Mouse (Mus musculus): ENCODE data around the gene Olfr1382. TPM values are rescaled to one million over a fixed set of nuclear protein-coding genes. Genes with fewer than 3 reads are reported as not detected.

The Olfr1382 gene
- not detected for polyA plus RNA-seq (2015; fragmentation: Illumina TruSeq; extraction: RNeasy Lipid Tissue Mini Kit (QIAGEN cat#74804); ENCODE audit: low read depth, low replicate concordance)

DNA sequence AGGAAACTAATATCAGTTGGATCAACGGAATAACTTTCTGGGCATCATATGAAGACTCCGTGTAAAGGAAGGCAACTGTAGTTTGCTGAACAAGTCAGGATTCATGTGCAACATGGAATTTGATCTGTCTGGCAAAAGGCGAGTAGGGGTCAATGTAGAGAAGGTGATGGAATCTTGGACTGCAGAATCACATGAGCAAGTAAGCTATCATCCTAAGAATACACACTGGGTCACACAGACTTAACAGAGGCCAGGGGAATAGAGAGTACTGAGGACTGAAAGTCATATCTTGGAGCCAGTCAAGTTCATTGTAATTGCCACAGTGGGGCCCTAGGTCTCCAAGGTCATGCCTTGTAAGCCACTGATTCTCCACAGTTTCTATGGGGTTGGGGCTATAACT lies at the start of gene Olfr1382:
Gene Olfr1382 (plus strand): TSS at position 301 of the 400 bp plus-strand sequence.

DNA sequence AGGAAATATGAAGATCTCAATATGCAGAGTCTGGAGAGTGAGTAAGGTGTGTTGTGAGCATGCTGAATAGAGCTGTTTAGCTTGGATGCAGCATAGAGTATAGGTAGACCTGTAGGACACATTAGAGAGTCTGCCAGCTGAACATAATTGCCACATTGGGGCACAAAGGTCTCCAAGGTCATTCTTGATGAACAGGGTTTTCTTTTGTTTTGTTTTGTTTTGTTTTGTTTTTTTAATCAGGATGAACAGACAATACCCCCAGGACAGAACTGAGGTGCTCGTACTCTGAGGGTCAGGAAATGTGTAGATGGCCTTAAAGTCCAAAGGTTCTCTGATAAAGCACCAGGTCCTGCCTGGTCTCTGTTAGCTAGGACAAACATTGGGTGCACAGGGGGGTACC lies 39.3 kb upstream of the Olfr1382 start, which contains the start of gene Olfr1385:
Gene Olfr1385 (plus strand): TSS at position 301 of the 400 bp plus-strand sequence.

DNA sequence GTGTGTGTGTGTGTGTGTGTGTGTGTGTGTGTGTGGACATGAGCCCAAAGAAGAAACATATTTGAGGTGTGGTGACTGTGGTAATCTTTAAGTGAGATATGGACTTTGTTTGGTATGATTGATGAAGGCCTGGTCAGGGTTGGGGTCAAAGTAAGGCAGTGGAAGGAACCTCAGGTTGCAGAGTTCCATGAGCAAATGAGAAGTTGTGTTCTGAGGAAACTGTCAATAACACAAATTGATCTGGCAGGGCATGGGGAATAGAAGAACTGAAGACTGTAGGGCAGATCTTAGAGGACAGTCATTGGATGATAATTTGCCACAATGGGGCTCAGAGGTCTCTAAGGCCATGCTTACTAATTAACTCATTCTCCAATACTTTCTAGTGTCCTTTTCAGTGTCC lies 8.7 kb upstream of the Olfr1382 start, which contains the start of gene Olfr1383:
Gene Olfr1383 (plus strand): TSS at position 301 of the 400 bp plus-strand sequence.

DNA sequence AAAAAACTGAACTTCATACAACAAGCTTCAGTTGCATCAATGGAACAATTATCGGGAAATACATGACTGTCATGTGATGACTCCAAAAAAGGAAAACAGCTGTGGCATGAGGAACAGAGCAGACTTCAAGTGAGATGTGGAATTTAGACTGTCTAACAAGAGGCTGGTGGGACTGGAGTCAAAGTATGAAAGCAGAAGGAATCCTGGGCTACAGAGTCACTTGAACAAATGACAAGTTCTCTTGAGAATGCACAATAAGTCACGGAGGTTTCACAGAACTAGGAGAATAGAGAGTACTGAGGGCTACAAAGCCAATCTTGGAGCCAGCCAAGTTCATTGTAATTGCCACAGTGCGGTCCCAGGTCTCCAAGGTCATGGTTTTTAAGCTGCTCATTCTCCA lies 15.1 kb downstream of the Olfr1382 start, which contains the start of gene Olfr1381:
Gene Olfr1381 (plus strand): TSS at position 301 of the 400 bp plus-strand sequence.

DNA sequence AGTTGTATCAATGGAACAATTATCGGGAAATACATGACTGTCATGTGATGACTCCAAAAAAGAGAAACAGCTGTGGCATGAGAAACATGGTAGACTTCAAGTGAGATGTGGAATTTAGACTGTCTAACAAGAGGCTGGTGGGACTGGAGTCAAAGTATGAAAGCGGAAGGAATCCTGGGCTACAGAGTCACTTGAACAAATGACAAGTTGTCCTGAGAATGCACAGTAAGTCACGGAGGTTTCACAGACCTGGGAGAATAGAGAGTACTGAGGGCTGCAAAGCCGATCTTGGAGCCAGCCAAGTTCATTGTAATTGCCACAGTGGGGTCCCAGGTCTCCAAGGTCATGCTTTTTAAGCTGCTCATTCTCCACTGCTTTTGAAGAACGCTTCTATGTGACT lies 28.5 kb downstream of the Olfr1382 start, which contains the start of gene Olfr1380:
Gene Olfr1380 (plus strand): TSS at position 301 of the 400 bp plus-strand sequence.

Other genes with a start within 250 kb of the Olfr1382 start
- gene Olfr1393, start 249.9 kb upstream of the Olfr1382 start, polyA plus RNA-seq (2015; fragmentation: Illumina TruSeq; extraction: RNeasy Lipid Tissue Mini Kit (QIAGEN cat#74804); ENCODE audit: low read depth, low replicate concordance) = 0.80 TPM
- not detected for gene Olfr1392, start 243.0 kb upstream of the Olfr1382 start, polyA plus RNA-seq (2015; fragmentation: Illumina TruSeq; extraction: RNeasy Lipid Tissue Mini Kit (QIAGEN cat#74804); ENCODE audit: low read depth, low replicate concordance)
- gene Olfr10, start 223.5 kb upstream of the Olfr1382 start, polyA plus RNA-seq (2015; fragmentation: Illumina TruSeq; extraction: RNeasy Lipid Tissue Mini Kit (QIAGEN cat#74804); ENCODE audit: low read depth, low replicate concordance) = not detected
- not detected for gene Olfr1391, start 205.5 kb upstream of the Olfr1382 start, polyA plus RNA-seq (2015; fragmentation: Illumina TruSeq; extraction: RNeasy Lipid Tissue Mini Kit (QIAGEN cat#74804); ENCODE audit: low read depth, low replicate concordance)
- gene Olfr1390, start 193.1 kb upstream of the Olfr1382 start, polyA plus RNA-seq (2015; fragmentation: Illumina TruSeq; extraction: RNeasy Lipid Tissue Mini Kit (QIAGEN cat#74804); ENCODE audit: low read depth, low replicate concordance) = not detected
- not detected for gene Olfr1389, start 105.2 kb upstream of the Olfr1382 start, polyA plus RNA-seq (2015; fragmentation: Illumina TruSeq; extraction: RNeasy Lipid Tissue Mini Kit (QIAGEN cat#74804); ENCODE audit: low read depth, low replicate concordance)
- gene Olfr1388, start 91.6 kb upstream of the Olfr1382 start, polyA plus RNA-seq (2015; fragmentation: Illumina TruSeq; extraction: RNeasy Lipid Tissue Mini Kit (QIAGEN cat#74804); ENCODE audit: low read depth, low replicate concordance) = 0.13 TPM
- gene Olfr1387, start 72.9 kb upstream of the Olfr1382 start, polyA plus RNA-seq (2015; fragmentation: Illumina TruSeq; extraction: RNeasy Lipid Tissue Mini Kit (QIAGEN cat#74804); ENCODE audit: low read depth, low replicate concordance) = not detected
- not detected for gene Olfr1386, start 63.2 kb upstream of the Olfr1382 start, polyA plus RNA-seq (2015; fragmentation: Illumina TruSeq; extraction: RNeasy Lipid Tissue Mini Kit (QIAGEN cat#74804); ENCODE audit: low read depth, low replicate concordance)
- not detected for gene Olfr1385, start 39.2 kb upstream of the Olfr1382 start, polyA plus RNA-seq (2015; fragmentation: Illumina TruSeq; extraction: RNeasy Lipid Tissue Mini Kit (QIAGEN cat#74804); ENCODE audit: low read depth, low replicate concordance)
- not detected for gene Olfr1384, start 21.5 kb upstream of the Olfr1382 start, polyA plus RNA-seq (2015; fragmentation: Illumina TruSeq; extraction: RNeasy Lipid Tissue Mini Kit (QIAGEN cat#74804); ENCODE audit: low read depth, low replicate concordance)
- not detected for gene Olfr1383, start 8.6 kb upstream of the Olfr1382 start, polyA plus RNA-seq (2015; fragmentation: Illumina TruSeq; extraction: RNeasy Lipid Tissue Mini Kit (QIAGEN cat#74804); ENCODE audit: low read depth, low replicate concordance)
- not detected for gene Olfr1381, start 15.2 kb downstream of the Olfr1382 start, polyA plus RNA-seq (2015; fragmentation: Illumina TruSeq; extraction: RNeasy Lipid Tissue Mini Kit (QIAGEN cat#74804); ENCODE audit: low read depth, low replicate concordance)
- gene Olfr1380, start 28.6 kb downstream of the Olfr1382 start, polyA plus RNA-seq (2015; fragmentation: Illumina TruSeq; extraction: RNeasy Lipid Tissue Mini Kit (QIAGEN cat#74804); ENCODE audit: low read depth, low replicate concordance) = not detected
- gene Flt4, start 81.0 kb downstream of the Olfr1382 start, polyA plus RNA-seq (2015; fragmentation: Illumina TruSeq; extraction: RNeasy Lipid Tissue Mini Kit (QIAGEN cat#74804); ENCODE audit: low read depth, low replicate concordance) = 1.4 TPM
- gene Scgb3a1, start 135.4 kb downstream of the Olfr1382 start, polyA plus RNA-seq (2015; fragmentation: Illumina TruSeq; extraction: RNeasy Lipid Tissue Mini Kit (QIAGEN cat#74804); ENCODE audit: low read depth, low replicate concordance) = not detected
- gene Cnot6, start 184.5 kb downstream of the Olfr1382 start, polyA plus RNA-seq (2015; fragmentation: Illumina TruSeq; extraction: RNeasy Lipid Tissue Mini Kit (QIAGEN cat#74804); ENCODE audit: low read depth, low replicate concordance) = 31.2 TPM